Mouse (Mus musculus) heart, embryonic 14.5 days (tissue): ENCODE data around the gene Ncor2. TPM values are rescaled to one million over a fixed set of nuclear protein-coding genes. Genes with fewer than 3 reads are reported as not detected.

Source experiments
- ATAC-seq: fragments of 200-750 bp; cut with Nextera tagmentation; 2 replicates; pipeline ENCODE4 v1.8.0; 2017; ENCODE audit warnings: low read depth, moderate TSS enrichment; ENCODE audit not compliant: insufficient number of reproducible peaks, insufficient read depth, low FRiP score
- H3K27ac ChIP-seq, 2 experiments: fragments of 200-500 bp in 1 of 2; fragments of 300-500 bp in 1 of 2; sonication (generic) in 1 of 2; replicated peaks in 1 of 2; 2 replicates each; pipeline ENCODE4 v1.5.1; 2012 to 2014; ENCODE audit warnings: low read depth in 2 of 2, low read length in 2 of 2, control low read depth in 1 of 2, mild to moderate bottlenecking in 1 of 2, mixed read lengths in 1 of 2; ENCODE audit not compliant: control insufficient read depth in 1 of 2, insufficient read depth in 1 of 2
- H3K27me3 ChIP-seq: fragments of 300-500 bp; sonication (generic); 2 replicates; pipeline ENCODE4 v1.6.1; 2014; ENCODE audit warnings: mild to moderate bottlenecking, low read length, control low read depth; ENCODE audit not compliant: control insufficient read depth, insufficient read depth
- H3K36me3 ChIP-seq: fragments of 300-500 bp; sonication (generic); 2 replicates; pipeline ENCODE4 v1.6.1; 2014; ENCODE audit warnings: mild to moderate bottlenecking, control low read depth, low read length, mixed read lengths; ENCODE audit not compliant: control insufficient read depth, insufficient read depth
- H3K4me1 ChIP-seq, 2 experiments: fragments of 200-500 bp in 1 of 2; fragments of 300-500 bp in 1 of 2; sonication (generic) in 1 of 2; 2 replicates each; pipeline ENCODE4 v1.6.1; 2012 to 2014; ENCODE audit warnings: low read length in 2 of 2, control low read depth in 1 of 2, mixed read lengths in 1 of 2; ENCODE audit not compliant: control insufficient read depth in 2 of 2, insufficient read depth in 2 of 2
- H3K4me2 ChIP-seq: fragments of 300-500 bp; sonication (generic); 2 replicates; pipeline ENCODE4 v1.6.1; 2014; ENCODE audit warnings: mild to moderate bottlenecking, low read length
- H3K4me3 ChIP-seq, 2 experiments: fragments of 200-500 bp in 1 of 2; fragments of 300-500 bp in 1 of 2; sonication (generic) in 1 of 2; 2 replicates each; pipeline ENCODE4 v1.5.1; 2012 to 2014; ENCODE audit warnings: low read length in 2 of 2, mild to moderate bottlenecking in 2 of 2, control low read depth in 1 of 2, low read depth in 1 of 2, moderate library complexity in 1 of 2; ENCODE audit not compliant: control insufficient read depth in 1 of 2, insufficient read depth in 1 of 2
- H3K9ac ChIP-seq: fragments of 300-500 bp; sonication (generic); 2 replicates; pipeline ENCODE4 v1.6.1; 2014; ENCODE audit warnings: mild to moderate bottlenecking, low read length
- H3K9me3 ChIP-seq: fragments of 300-500 bp; sonication (generic); 2 replicates; pipeline ENCODE4 v1.6.1; 2016; ENCODE audit warnings: low read length, control low read depth; ENCODE audit not compliant: control insufficient read depth
- WGBS: fragments of 180-500 bp; shearing (Covaris S2); extraction: QIAGEN DNeasy Blood & Tissue Kit; methylation state at CpG from one replicate; pipeline ENCODE4 v1.1.7; 2014; 5-methylcytosine and 5-hydroxymethylcytosine counted together
- polyA plus RNA-seq: library from polyadenylated mRNA; unstranded; fragments of >200 nt; fragmentation: Nextera tagmentation; extraction: Ambion mirVana; gene quantifications from 2 replicates; pipeline ENCODE4 v1.2.1, GENCODE M21; 2014

The Ncor2 gene
- polyA plus RNA-seq, 1 experiment from 2014 or later, result 17.6 TPM

DNA sequence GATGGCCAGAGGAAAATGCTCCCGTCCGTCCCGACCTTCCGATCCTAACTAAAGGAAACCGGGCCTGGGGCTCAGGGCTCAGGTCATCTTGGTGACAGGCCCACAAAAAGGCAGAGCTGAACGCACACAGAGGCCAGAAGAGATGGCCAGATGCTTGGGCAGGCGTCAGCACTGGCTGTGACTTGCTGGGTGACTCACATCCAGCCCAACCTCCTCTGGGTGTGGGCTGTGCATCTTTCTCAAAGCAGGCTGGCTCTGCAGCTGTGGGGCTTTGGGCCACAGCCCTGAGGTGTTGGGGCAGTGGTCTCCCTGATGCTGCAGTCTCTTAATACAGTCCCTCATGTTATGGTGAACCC, 37.5 kb downstream of the Ncor2 start:
- peak overlapping the region; percentile 1 to 28; a peak in 3 of 4 replicates for H3K4me3 ChIP-seq
- no peaks in the 10 kb centered on the region for H3K36me3 ChIP-seq
- peak overlapping the region; percentile 96 to 97 for H3K27ac ChIP-seq
- H3K4me2 ChIP-seq, result peak overlapping the region; percentile 76
- H3K9ac ChIP-seq, result peak overlapping the region; percentile 51
- ATAC-seq, result peak; percentile 62
- H3K9me3 ChIP-seq, result no peaks in the 10 kb centered on the region
- peaks cover 66 to 82% of the 10 kb centered on the region in 2 experiments for H3K4me1 ChIP-seq
- no peaks in the 10 kb centered on the region for H3K27me3 ChIP-seq
- WGBS, result 4% methylated on average over 7 of the region's 7 CpGs

DNA sequence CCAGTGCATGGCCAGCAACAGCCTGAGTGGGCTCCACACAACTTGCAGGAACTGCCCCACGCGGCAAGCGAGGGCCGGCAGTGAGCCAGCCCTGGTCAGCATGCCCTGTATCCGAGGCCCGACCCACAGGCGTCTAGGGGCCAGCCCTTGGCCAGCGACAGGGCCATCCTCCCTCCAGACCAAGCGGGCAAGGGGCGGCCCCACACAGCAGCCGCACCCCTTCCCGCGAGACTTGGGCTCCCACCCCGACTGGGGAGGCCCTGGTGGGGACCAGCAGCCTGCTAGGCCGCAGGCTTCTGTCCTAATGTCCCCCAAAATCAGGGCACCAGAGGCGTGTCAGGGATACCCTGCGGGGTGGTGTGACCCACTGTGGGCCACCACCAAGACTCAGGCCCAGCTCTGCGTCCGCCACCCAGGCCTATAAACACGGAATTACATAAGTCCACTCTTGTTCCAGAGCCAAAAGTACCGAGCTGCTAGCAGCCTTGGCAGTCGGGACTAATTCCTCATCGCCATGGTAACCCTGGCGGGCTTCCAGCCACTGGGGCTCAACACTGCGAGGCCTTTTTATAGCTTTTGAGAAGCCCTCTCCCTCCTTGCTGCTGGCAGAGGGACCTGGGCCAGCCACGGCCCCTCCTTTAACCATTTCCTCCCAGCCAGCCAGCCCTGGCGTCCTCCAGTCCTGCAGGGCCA, 38.0 kb downstream of the Ncor2 start:
- H3K4me2 ChIP-seq, result peak overlapping the region; percentile 76
- no peaks in the 10 kb centered on the region for H3K27me3 ChIP-seq
- H3K36me3 ChIP-seq, result no peaks in the 10 kb centered on the region
- peak; percentile 83 for ATAC-seq
- no peaks in the 10 kb centered on the region for H3K9me3 ChIP-seq
- 4% methylated on average over 27 of the region's 27 CpGs for WGBS
- H3K4me3 ChIP-seq, result peak overlapping the region; percentile 36 to 38
- peak overlapping the region; percentile 71 for H3K9ac ChIP-seq
- H3K27ac ChIP-seq, result peak overlapping the region; percentile 96 to 98
- peaks cover 66 to 81% of the 10 kb centered on the region in 2 experiments for H3K4me1 ChIP-seq

DNA sequence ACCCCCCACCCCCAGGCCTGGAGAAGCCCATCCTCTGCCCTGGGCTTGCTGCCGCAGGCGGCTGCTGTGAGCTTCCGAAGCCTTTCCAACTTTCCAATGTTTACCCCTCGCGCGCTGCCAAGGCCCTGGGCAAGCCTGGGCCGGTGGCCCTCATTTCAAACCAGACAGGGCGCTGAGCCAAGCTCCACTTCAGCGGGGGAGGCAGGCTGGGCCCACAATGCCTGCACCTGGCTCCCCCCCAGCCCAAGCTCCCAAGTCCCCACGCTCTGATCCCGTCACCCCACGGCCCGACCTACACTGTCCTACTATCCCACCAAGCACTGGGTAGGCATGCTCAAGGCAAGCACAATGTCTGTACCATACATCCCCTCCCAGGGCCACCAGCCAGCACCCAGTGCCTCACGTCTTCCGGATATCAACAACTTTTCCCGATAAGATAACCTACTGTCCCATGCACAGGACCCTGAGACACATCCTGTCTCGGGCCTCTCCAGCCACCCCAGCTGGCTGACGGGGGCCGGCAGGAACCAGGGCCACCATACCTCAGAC, 38.8 kb downstream of the Ncor2 start:
- Histone ChIP-seq H3K27me3 (no peaks in the 10 kb centered on the region), H3K4me2 (peak overlapping the region; percentile 76), H3K9me3 (no peaks in the 10 kb centered on the region), H3K9ac (peak overlapping the region; percentile 71), H3K4me1 (peaks cover 66 to 76% of the 10 kb centered on the region in 2 experiments), H3K4me3 (peak overlapping the region; percentile 36 to 38), H3K36me3 (no peaks in the 10 kb centered on the region), H3K27ac (peak overlapping the region; percentile 96 to 98)
- ATAC-seq, result peak; percentile 52
- WGBS, result 4% methylated on average over 18 of the region's 19 CpGs

DNA sequence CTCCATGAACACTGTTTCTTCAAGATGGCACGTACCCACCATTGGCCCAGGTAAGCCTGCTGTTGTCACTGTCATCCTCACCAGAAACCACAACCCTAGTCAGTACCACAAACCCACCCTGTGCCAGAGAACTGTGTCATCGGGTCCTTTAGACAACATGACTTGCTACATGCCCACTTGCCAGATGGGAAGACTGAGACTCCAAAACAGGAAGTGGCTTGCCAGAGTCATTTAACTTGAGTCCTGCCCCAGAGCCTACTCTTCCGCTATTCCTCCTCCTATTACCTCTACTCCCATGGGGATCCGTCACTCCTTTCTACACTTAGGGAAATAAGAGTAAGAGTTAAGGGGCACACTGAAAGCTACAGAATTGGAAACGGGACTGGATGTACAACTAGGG, 39.4 kb downstream of the Ncor2 start:
- peak overlapping the region; percentile 76 for H3K4me2 ChIP-seq

DNA sequence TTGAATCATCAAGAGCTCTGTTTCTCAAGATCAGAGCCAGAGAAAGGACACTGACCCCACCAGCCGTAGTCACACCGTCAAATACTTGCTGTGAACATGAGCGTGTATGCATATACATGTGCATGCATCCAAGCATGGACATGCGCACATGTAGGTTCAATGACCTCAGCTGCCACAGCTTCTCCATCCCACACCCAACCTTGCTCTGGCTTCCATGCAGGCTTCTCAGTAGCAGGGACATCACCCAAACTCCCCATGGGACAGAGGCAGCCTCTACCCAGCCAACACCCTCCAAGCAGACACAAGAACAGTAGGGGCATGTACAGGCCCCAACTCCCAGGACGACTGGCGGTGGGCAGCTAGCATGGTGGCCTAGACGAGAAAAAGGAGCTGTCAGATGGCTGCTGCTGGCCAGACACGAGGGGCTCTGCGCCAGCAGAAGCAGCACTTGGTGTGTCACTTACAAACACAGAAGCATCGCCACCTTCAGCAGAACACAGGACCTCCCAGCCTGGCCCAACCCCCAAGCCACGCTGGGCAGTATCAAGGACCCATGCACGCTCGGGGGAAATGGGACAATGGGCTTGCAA, 40.1 kb downstream of the Ncor2 start:
- no peaks in the 10 kb centered on the region for H3K9me3 ChIP-seq
- no peaks in the 10 kb centered on the region for H3K36me3 ChIP-seq
- H3K4me3 ChIP-seq, result no peak overlapping the region
- peak overlapping the region in 1 of 2 experiments; percentile 96; a peak in 2 of 4 replicates for H3K27ac ChIP-seq
- WGBS, result 76% methylated on average over 13 of the region's 13 CpGs
- no peaks in the 10 kb centered on the region for H3K27me3 ChIP-seq
- ATAC-seq, result no peak
- H3K9ac ChIP-seq, result no peak overlapping the region
- no peak overlapping the region for H3K4me2 ChIP-seq
- peaks cover 78 to 88% of the 10 kb centered on the region in 2 experiments for H3K4me1 ChIP-seq

More for the DNA sequence above, 39.4 kb downstream of the Ncor2 start:
- Histone ChIP-seq H3K9me3 (no peaks in the 10 kb centered on the region), H3K4me1 (peaks cover 72 to 81% of the 10 kb centered on the region in 2 experiments), H3K9ac (peak overlapping the region; percentile 71), H3K27me3 (no peaks in the 10 kb centered on the region), H3K36me3 (no peaks in the 10 kb centered on the region), H3K4me3 (peak overlapping the region; percentile 36 to 38), H3K27ac (peak overlapping the region; percentile 96 to 98)
- 73% methylated on average over 5 of the region's 5 CpGs for WGBS
- no peak for ATAC-seq

DNA sequence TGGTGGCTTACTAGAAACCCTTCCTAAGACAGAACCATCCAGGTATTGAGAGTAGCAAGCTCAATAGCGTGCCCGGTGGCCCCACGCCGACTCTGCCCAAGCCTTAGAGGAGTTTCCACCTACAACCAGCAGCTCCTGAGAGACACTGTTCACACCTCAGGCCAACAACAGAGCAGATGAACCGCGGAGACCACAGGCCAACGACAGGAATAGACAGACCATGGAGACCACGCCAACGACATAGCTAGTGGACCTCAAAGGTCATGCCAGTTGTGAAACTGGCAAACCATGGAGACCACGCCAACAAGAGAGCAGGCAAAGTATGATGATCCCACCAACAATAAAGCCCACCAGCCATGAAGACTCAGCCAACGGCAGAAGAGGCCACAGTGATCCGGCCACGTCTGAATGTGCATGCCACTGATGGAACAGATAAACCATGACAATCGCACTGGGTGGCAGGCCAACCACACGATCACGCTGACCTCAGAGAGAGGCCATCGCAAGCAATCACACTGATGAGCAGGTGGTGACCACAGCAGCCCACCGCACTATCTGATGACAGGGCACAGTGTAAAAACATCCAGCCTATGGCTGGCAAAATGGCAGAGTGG, 41.2 kb downstream of the Ncor2 start:
- no peak for ATAC-seq
- Histone ChIP-seq H3K4me3 (no peak overlapping the region), H3K4me2 (no peak overlapping the region), H3K9me3 (no peaks in the 10 kb centered on the region), H3K36me3 (no peaks in the 10 kb centered on the region), H3K9ac (no peak overlapping the region), H3K27me3 (no peaks in the 10 kb centered on the region), H3K4me1 (peaks cover 72 to 85% of the 10 kb centered on the region in 2 experiments), H3K27ac (no peak overlapping the region)
- 86% methylated on average over 18 of the region's 18 CpGs for WGBS

DNA sequence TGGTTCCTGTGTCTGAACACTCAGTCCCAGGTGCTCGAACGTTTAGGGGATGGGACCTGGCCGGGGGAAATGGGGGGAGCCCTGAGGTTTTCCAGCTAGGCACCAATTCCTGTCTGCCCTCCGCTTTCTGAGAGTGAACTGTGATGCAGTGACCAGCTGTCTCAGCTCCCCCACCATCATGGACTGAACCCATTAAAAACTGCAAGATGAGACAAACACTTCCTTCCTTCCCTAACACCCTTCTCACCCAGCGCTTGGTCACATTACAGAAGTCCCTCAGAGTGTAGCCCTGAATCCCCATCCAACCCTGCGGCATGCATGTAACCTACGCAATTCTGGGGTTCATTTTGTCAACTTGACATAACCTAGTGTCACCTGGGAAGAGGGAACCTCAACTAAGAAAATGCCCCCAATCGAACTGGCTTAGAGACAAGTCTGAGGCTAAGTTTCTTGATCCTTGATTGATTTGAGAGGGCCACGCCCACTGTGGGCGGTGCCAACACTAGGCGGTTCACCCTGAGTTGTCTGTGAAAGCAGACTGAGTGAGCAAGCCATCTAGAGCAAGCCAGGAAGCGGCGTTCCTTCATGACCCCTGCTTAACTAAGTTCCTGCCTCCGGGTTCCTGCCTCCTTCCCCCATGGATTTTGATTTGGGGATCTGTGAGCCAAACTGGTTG, 41.9 kb downstream of the Ncor2 start:
- Histone ChIP-seq H3K27ac (no peak overlapping the region), H3K9me3 (no peaks in the 10 kb centered on the region), H3K36me3 (no peaks in the 10 kb centered on the region), H3K4me1 (peaks cover 68 to 79% of the 10 kb centered on the region in 2 experiments), H3K27me3 (no peaks in the 10 kb centered on the region), H3K9ac (0 out of 2 replicates have a peak overlapping the region, but pooled peaks have one; percentile 32), H3K4me3 (no peak overlapping the region), H3K4me2 (no peak overlapping the region)
- ATAC-seq, result no peak
- WGBS, result 48% methylated on average over 14 of the region's 14 CpGs
